Mouse (Mus musculus) MN1 (cell line): ENCODE results near the gene Olfr1018.

ENCODE experiments used
- DNase-seq: peaks from one replicate; pipeline ENCODE4 v3.0.0-alpha.2; 2016; ENCODE audit warnings: low spot score

Gene Olfr1018

GRCm38 (mm10) chr2:85818179-85818578 lies at the start of gene Olfr1018:
Gene Olfr1018 (plus strand): TSS chr2:85818479.
- DNase-seq: no peak

GRCm38 (mm10) chr2:85772413-85772812 lies 45.9 kb upstream of the Olfr1018 start, which contains the start of gene Olfr1014:
Gene Olfr1014 (plus strand): TSS chr2:85772713.
- DNase-seq: no peak

GRCm38 (mm10) chr2:85781717-85782116 lies 36.6 kb upstream of the Olfr1018 start, which contains the start of gene Olfr1015:
Gene Olfr1015 (plus strand): TSS chr2:85782017.
- DNase-seq: no peak

- DNase-seq: no peak
Measured at GRCm38 (mm10) chr2:85792331-85792730, 25.9 kb upstream of the Olfr1018 start.

GRCm38 (mm10) chr2:85802444-85802843 lies 15.8 kb upstream of the Olfr1018 start, which contains the start of gene Olfr1016:
Gene Olfr1016 (minus strand): TSS chr2:85802544.
- no peak for DNase-seq

- DNase-seq: no peak
Measured at GRCm38 (mm10) chr2:85804501-85804900, 13.8 kb upstream of the Olfr1018 start.

- DNase-seq: no peak
Measured at GRCm38 (mm10) chr2:85845383-85845782, 27.1 kb downstream of the Olfr1018 start, which contains the start of gene Olfr1019. Gene Olfr1019 (minus strand): TSS chr2:85845483.

- no peak for DNase-seq
Measured at GRCm38 (mm10) chr2:85846730-85847129, 28.5 kb downstream of the Olfr1018 start, which contains the start of gene Olfr1020. Gene Olfr1020 (plus strand): TSS chr2:85847030.

GRCm38 (mm10) chr2:85868294-85868693 lies 50.0 kb downstream of the Olfr1018 start, which contains the start of gene Olfr1022:
Gene Olfr1022 (plus strand): TSS chr2:85868594.
- DNase-seq: no peak
